Mouse (Mus musculus): ENCODE data around the gene 4933434E20Rik. TPM values are rescaled to one million over a fixed set of nuclear protein-coding genes. Genes with fewer than 3 reads are reported as not detected.

4933434E20Rik gene
- polyA plus RNA-seq, 1 experiment from 2014 or later, result 173 TPM

- peaks cover 33% of the 10 kb centered on the region for H3K4me1 ChIP-seq (ENCODE audit: control insufficient read depth, insufficient read depth, low read length)
- no peaks in the 10 kb centered on the region for H3K27me3 ChIP-seq (ENCODE audit: control insufficient read depth, insufficient read depth, low read length)
- no peak for ATAC-seq (ENCODE audit: low FRiP score, low TSS enrichment)
- H3K9me3 ChIP-seq (ENCODE audit: control insufficient read depth, low read length), result no peaks in the 10 kb centered on the region
- no peak overlapping the region for H3K9ac ChIP-seq (ENCODE audit: low read depth, low read length)
- peaks cover 51% of the 10 kb centered on the region for H3K36me3 ChIP-seq (ENCODE audit: control insufficient read depth, insufficient read depth, low read length)
- no peak overlapping the region for H3K4me2 ChIP-seq (replicated peaks; ENCODE audit: low read depth, low read length)
- no peak overlapping the region for H3K27ac ChIP-seq (ENCODE audit: low read depth, low read length)
- WGBS, result 90% methylated on average over 5 of the region's 5 CpGs
- H3K4me3 ChIP-seq (ENCODE audit: low read length), result no peak overlapping the region
These were observed 34.6 kb downstream of the 4933434E20Rik start for GRCm38 (mm10) chr3:90086068-90086467.

DNA sequence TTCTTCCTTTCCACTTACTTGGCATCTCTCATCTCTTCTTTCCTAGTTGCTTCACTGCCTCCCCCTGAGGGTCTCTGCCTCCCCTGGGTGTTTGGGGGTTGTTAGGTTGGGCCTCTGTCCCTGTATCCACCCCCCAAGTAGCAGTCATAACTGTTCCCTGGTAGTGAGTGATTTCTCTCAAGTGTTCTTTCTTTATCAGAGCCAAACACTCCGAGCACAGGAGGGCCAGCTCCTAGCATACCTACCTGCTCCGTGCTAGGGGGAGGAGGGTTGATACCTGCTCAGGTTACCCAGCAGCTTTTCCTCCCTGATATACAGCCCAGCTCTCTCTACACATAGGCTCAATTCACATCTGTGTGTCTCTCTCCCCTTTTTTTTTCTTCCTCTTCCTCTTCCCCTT, 37.2 kb downstream of the 4933434E20Rik start:
- Histone ChIP-seq H3K4me2 (replicated peaks; ENCODE audit: low read depth, low read length) (no peak overlapping the region), H3K36me3 (ENCODE audit: control insufficient read depth, insufficient read depth, low read length) (peaks cover 75% of the 10 kb centered on the region), H3K4me1 (ENCODE audit: control insufficient read depth, insufficient read depth, low read length) (peaks cover 8% of the 10 kb centered on the region; the same call in 1 of the 2 replicates), H3K4me3 (ENCODE audit: low read length) (no peak overlapping the region), H3K9ac (ENCODE audit: low read depth, low read length) (no peak overlapping the region), H3K9me3 (ENCODE audit: control insufficient read depth, low read length) (no peaks in the 10 kb centered on the region), H3K27me3 (ENCODE audit: control insufficient read depth, insufficient read depth, low read length) (no peaks in the 10 kb centered on the region), H3K27ac (ENCODE audit: low read depth, low read length) (no peak overlapping the region)
- ATAC-seq (ENCODE audit: low FRiP score, low TSS enrichment), result no peak
- 97% methylated on average over 2 of the region's 2 CpGs for WGBS

DNA sequence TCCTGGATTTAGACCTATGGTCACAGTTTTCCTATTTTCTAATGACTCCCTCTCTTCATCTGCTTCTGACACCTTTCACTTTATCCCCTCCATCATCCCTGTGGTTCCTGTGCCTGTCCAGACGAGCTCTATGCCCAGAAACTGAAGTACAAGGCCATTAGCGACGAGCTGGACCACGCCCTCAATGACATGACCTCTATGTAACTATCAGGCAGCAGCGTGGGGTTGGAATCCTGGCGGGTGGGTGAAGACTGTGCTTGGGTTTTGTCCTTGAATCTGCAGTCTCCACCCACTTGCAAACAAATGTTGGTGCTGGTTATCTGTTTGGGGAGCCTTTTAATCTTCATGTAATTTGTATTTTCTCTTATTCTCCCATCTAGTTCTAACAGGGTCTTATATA, 39.5 kb downstream of the 4933434E20Rik start:
- WGBS, result 89% methylated on average over 6 of the region's 6 CpGs

DNA sequence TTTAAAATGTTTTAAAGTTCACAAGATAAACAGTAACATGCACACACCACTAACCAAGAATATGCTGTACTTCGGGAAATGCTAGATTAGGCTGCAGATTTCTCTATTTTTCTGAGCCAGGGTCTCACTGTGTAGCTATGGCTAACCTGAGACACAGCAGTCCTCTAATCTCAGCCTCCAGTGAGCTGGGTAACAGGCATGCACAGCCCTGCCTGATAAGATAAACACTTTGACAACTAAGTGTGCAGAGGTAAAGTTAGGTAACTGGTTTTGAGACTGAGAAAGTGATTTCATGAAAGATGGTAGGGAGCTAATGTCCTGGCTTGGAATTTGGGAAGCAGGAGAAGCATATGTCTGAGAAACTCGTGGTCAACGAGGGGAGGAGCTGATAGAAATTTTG, 43.0 kb downstream of the 4933434E20Rik start:
- no peaks in the 10 kb centered on the region for H3K9me3 ChIP-seq (ENCODE audit: control insufficient read depth, low read length)
- no peaks in the 10 kb centered on the region for H3K4me1 ChIP-seq (ENCODE audit: control insufficient read depth, insufficient read depth, low read length)
- no peaks in the 10 kb centered on the region for H3K27me3 ChIP-seq (ENCODE audit: control insufficient read depth, insufficient read depth, low read length)
- WGBS, result 92% methylated on average over 3 of the region's 3 CpGs
- H3K4me3 ChIP-seq (ENCODE audit: low read length), result no peak overlapping the region
- no peak overlapping the region for H3K27ac ChIP-seq (ENCODE audit: low read depth, low read length)
- peaks cover 78% of the 10 kb centered on the region for H3K36me3 ChIP-seq (ENCODE audit: control insufficient read depth, insufficient read depth, low read length)
- H3K4me2 ChIP-seq (replicated peaks; ENCODE audit: low read depth, low read length), result no peak overlapping the region
- H3K9ac ChIP-seq (ENCODE audit: low read depth, low read length), result no peak overlapping the region
- no peak for ATAC-seq (ENCODE audit: low FRiP score, low TSS enrichment)

More for the DNA sequence above, 39.5 kb downstream of the 4933434E20Rik start:
- Histone ChIP-seq H3K9me3 (ENCODE audit: control insufficient read depth, low read length) (no peaks in the 10 kb centered on the region), H3K36me3 (ENCODE audit: control insufficient read depth, insufficient read depth, low read length) (peaks cover 93% of the 10 kb centered on the region), H3K9ac (ENCODE audit: low read depth, low read length) (no peak overlapping the region), H3K4me3 (ENCODE audit: low read length) (no peak overlapping the region), H3K27ac (ENCODE audit: low read depth, low read length) (no peak overlapping the region), H3K27me3 (ENCODE audit: control insufficient read depth, insufficient read depth, low read length) (no peaks in the 10 kb centered on the region), H3K4me1 (ENCODE audit: control insufficient read depth, insufficient read depth, low read length) (no peaks in the 10 kb centered on the region), H3K4me2 (replicated peaks; ENCODE audit: low read depth, low read length) (no peak overlapping the region)
- ATAC-seq (ENCODE audit: low FRiP score, low TSS enrichment), result no peak

GRCm38 (mm10) chr3:90097928-90098327, 46.5 kb downstream of the 4933434E20Rik start:
- H3K27ac ChIP-seq (ENCODE audit: low read depth, low read length), result no peak overlapping the region; the same call in 1 of the 2 replicates
- H3K9ac ChIP-seq (ENCODE audit: low read depth, low read length), result no peak overlapping the region
- no peaks in the 10 kb centered on the region for H3K4me1 ChIP-seq (ENCODE audit: control insufficient read depth, insufficient read depth, low read length)
- H3K36me3 ChIP-seq (ENCODE audit: control insufficient read depth, insufficient read depth, low read length), result peaks cover 52% of the 10 kb centered on the region
- ATAC-seq (ENCODE audit: low FRiP score, low TSS enrichment), result no peak
- whole genome bisulfite sequencing, result 81% methylated on average over 5 of the region's 5 CpGs
- H3K27me3 ChIP-seq (ENCODE audit: control insufficient read depth, insufficient read depth, low read length), result no peaks in the 10 kb centered on the region
- no peak overlapping the region for H3K4me3 ChIP-seq (ENCODE audit: low read length)
- no peaks in the 10 kb centered on the region for H3K9me3 ChIP-seq (ENCODE audit: control insufficient read depth, low read length)
- H3K4me2 ChIP-seq (replicated peaks; ENCODE audit: low read depth, low read length), result no peak overlapping the region

DNA sequence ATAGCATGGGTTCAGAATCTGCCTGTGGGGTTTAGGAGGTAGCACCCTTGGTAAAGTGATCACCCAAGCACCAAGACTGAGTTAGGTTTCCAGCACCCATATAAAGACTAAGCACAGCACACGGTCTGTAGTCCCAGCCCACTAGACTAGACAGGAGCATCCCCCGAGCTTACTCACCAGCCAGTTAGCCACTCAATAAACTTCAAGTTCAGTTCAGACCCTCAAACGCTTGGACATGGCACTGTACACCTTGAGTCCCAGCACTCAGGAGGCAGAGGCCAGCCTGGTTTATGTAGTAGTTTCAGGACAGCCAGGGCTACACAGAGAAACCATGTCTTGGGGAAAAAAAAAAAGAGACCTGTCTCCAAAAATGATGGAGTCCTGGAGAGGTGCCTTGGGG, 49.6 kb downstream of the 4933434E20Rik start:
- H3K9me3 ChIP-seq (ENCODE audit: control insufficient read depth, low read length), result no peaks in the 10 kb centered on the region; the same call in 1 of the 2 replicates
- H3K9ac ChIP-seq (ENCODE audit: low read depth, low read length), result no peak overlapping the region
- H3K4me3 ChIP-seq (ENCODE audit: low read length), result no peak overlapping the region
- ATAC-seq (ENCODE audit: low FRiP score, low TSS enrichment), result no peak
- no peak overlapping the region for H3K27ac ChIP-seq (ENCODE audit: low read depth, low read length)
- no peak overlapping the region for H3K4me2 ChIP-seq (replicated peaks; ENCODE audit: low read depth, low read length)
- H3K27me3 ChIP-seq (ENCODE audit: control insufficient read depth, insufficient read depth, low read length), result no peaks in the 10 kb centered on the region
- peaks cover 26% of the 10 kb centered on the region for H3K36me3 ChIP-seq (ENCODE audit: control insufficient read depth, insufficient read depth, low read length)
- WGBS, result 97% methylated on average over 3 of the region's 3 CpGs
- H3K4me1 ChIP-seq (ENCODE audit: control insufficient read depth, insufficient read depth, low read length), result no peaks in the 10 kb centered on the region

DNA sequence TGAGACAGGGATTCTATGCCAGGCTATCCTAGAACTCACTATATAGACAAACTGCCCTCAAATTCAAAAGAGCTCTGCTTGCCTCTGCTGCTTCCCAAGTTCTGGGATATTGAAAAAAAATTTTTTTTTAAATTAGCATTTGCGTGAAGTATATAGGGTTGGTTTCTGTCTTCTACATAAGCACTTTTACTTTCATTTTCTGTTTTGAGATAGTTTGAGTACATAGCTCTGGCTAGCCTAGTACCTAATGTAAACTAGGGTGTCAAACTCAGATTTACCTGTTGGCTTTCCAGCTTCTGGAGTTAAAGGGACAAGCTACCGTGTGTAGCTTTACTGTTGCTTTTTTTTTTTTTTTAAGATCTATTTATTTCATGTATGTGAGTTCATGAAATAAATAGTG, 50.2 kb downstream of the 4933434E20Rik start:
- WGBS, result 90% methylated on average over 2 of the region's 2 CpGs
- Histone ChIP-seq H3K4me2 (replicated peaks; ENCODE audit: low read depth, low read length) (no peak overlapping the region), H3K4me3 (ENCODE audit: low read length) (no peak overlapping the region), H3K9me3 (ENCODE audit: control insufficient read depth, low read length) (no peaks in the 10 kb centered on the region; the same call in 1 of the 2 replicates), H3K4me1 (ENCODE audit: control insufficient read depth, insufficient read depth, low read length) (no peaks in the 10 kb centered on the region), H3K27me3 (ENCODE audit: control insufficient read depth, insufficient read depth, low read length) (no peaks in the 10 kb centered on the region), H3K9ac (ENCODE audit: low read depth, low read length) (no peak overlapping the region), H3K27ac (ENCODE audit: low read depth, low read length) (no peak overlapping the region), H3K36me3 (ENCODE audit: control insufficient read depth, insufficient read depth, low read length) (peaks cover 22% of the 10 kb centered on the region)
- ATAC-seq (ENCODE audit: low FRiP score, low TSS enrichment), result no peak

DNA sequence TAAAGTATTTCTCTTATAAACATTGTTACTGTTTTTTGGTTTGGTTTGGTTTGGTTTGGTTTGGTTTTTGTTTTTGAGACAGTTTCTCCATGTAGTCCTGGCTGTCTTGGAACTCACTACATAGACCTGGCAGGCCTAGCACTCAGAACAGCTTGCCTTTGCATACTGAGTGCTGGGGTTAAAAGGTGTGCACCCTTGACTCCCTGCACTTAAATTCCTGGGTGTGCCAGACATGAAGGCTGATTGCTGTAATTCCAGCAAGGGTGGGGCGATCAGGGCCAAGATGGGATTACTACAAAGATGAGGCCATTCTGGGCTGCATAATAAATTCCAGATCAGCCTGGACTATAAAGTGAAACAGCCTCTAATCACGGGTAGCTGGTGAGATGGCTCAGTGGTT, 50.8 kb downstream of the 4933434E20Rik start:
- no peak for ATAC-seq (ENCODE audit: low FRiP score, low TSS enrichment)
- no peak overlapping the region for H3K4me2 ChIP-seq (replicated peaks; ENCODE audit: low read depth, low read length)

GRCm38 (mm10) chr3:90103176-90103575, 51.7 kb downstream of the 4933434E20Rik start:
- no peak for ATAC-seq (ENCODE audit: low FRiP score, low TSS enrichment)
- Histone ChIP-seq H3K36me3 (ENCODE audit: control insufficient read depth, insufficient read depth, low read length) (peaks cover 19% of the 10 kb centered on the region), H3K9ac (ENCODE audit: low read depth, low read length) (no peak overlapping the region), H3K27ac (ENCODE audit: low read depth, low read length) (no peak overlapping the region), H3K9me3 (ENCODE audit: control insufficient read depth, low read length) (no peaks in the 10 kb centered on the region; the same call in 1 of the 2 replicates), H3K4me3 (ENCODE audit: low read length) (no peak overlapping the region), H3K4me1 (ENCODE audit: control insufficient read depth, insufficient read depth, low read length) (no peaks in the 10 kb centered on the region), H3K4me2 (replicated peaks; ENCODE audit: low read depth, low read length) (no peak overlapping the region), H3K27me3 (ENCODE audit: control insufficient read depth, insufficient read depth, low read length) (no peaks in the 10 kb centered on the region)
- 54% methylated on average over 2 of the region's 2 CpGs for WGBS

More for the DNA sequence above, 50.8 kb downstream of the 4933434E20Rik start:
- Histone ChIP-seq H3K27me3 (ENCODE audit: control insufficient read depth, insufficient read depth, low read length) (no peaks in the 10 kb centered on the region), H3K4me1 (ENCODE audit: control insufficient read depth, insufficient read depth, low read length) (no peaks in the 10 kb centered on the region), H3K4me3 (ENCODE audit: low read length) (no peak overlapping the region), H3K9ac (ENCODE audit: low read depth, low read length) (no peak overlapping the region), H3K27ac (ENCODE audit: low read depth, low read length) (no peak overlapping the region), H3K9me3 (ENCODE audit: control insufficient read depth, low read length) (no peaks in the 10 kb centered on the region; the same call in 1 of the 2 replicates), H3K36me3 (ENCODE audit: control insufficient read depth, insufficient read depth, low read length) (peaks cover 22% of the 10 kb centered on the region)
- whole genome bisulfite sequencing, result 56% methylated on average over 2 of the region's 2 CpGs

All from kidney, embryonic 14.5 days (tissue).